Mouse (Mus musculus) myocyte (in vitro differentiated cells): ENCODE results near the gene Fto.

Experiments used
- CEBPB ChIP-seq: IDR thresholded peaks from 2 replicates; pipeline ENCODE4 v1.6.1; 2011; ENCODE audit warnings: mild to moderate bottlenecking, moderate library complexity; ENCODE audit not compliant: poor library complexity, insufficient read depth, severe bottlenecking
- E2F4 ChIP-seq: IDR thresholded peaks from one replicate; pipeline ENCODE4 v1.6.1; 2011; ENCODE audit warnings: mild to moderate bottlenecking, control low read depth, moderate library complexity; ENCODE audit not compliant: insufficient read depth
- MAX ChIP-seq: IDR thresholded peaks from one replicate; pipeline ENCODE4 v1.6.1; 2011; ENCODE audit warnings: low read depth, mild to moderate bottlenecking, control low read depth
- MYOD1 ChIP-seq, 3 experiments: IDR thresholded peaks; one replicate each; pipeline ENCODE4 v1.6.1; 2011; ENCODE audit warnings: control low read depth in 2 of 3, low read depth in 2 of 3, mild to moderate bottlenecking in 2 of 3, moderate library complexity in 1 of 3; ENCODE audit not compliant: insufficient read length in 2 of 3, control insufficient read depth in 1 of 3
- MYOG ChIP-seq, 3 experiments: IDR thresholded peaks; one replicate each; pipeline ENCODE4 v1.6.1; 2011; ENCODE audit warnings: control low read depth in 2 of 3, low read depth in 2 of 3, mild to moderate bottlenecking in 2 of 3; ENCODE audit not compliant: insufficient read length in 2 of 3, control insufficient read depth in 1 of 3, insufficient read depth in 1 of 3
- POLR2A ChIP-seq: IDR thresholded peaks from one replicate; pipeline ENCODE4 v1.6.1; 2011; ENCODE audit warnings: low read depth, mild to moderate bottlenecking, control low read depth, moderate library complexity; ENCODE audit not compliant: insufficient read length
- POLR2AphosphoS2 ChIP-seq: IDR thresholded peaks from one replicate; pipeline ENCODE4 v1.6.1; 2011; ENCODE audit warnings: low read depth, control low read depth; ENCODE audit not compliant: insufficient read length
- REST ChIP-seq: IDR thresholded peaks from one replicate; pipeline ENCODE4 v1.6.1; 2011; ENCODE audit warnings: mild to moderate bottlenecking, control low read depth, moderate library complexity; ENCODE audit not compliant: insufficient read depth, insufficient read length
- SRF ChIP-seq: IDR thresholded peaks from one replicate; pipeline ENCODE4 v1.6.1; 2011; ENCODE audit warnings: low read depth; ENCODE audit not compliant: control insufficient read depth, insufficient read length
- TCF12 ChIP-seq: IDR thresholded peaks from one replicate; pipeline ENCODE4 v1.6.1; 2011; ENCODE audit warnings: mild to moderate bottlenecking, control low read depth; ENCODE audit not compliant: poor library complexity, insufficient read depth, severe bottlenecking
- TCF3 ChIP-seq: IDR thresholded peaks from one replicate; pipeline ENCODE4 v1.6.1; 2011; ENCODE audit warnings: low read depth, control low read depth; ENCODE audit not compliant: insufficient read length
- USF1 ChIP-seq: IDR thresholded peaks from one replicate; pipeline ENCODE4 v1.6.1; 2011; ENCODE audit warnings: low read depth, mild to moderate bottlenecking, control low read depth, moderate library complexity

DNA sequence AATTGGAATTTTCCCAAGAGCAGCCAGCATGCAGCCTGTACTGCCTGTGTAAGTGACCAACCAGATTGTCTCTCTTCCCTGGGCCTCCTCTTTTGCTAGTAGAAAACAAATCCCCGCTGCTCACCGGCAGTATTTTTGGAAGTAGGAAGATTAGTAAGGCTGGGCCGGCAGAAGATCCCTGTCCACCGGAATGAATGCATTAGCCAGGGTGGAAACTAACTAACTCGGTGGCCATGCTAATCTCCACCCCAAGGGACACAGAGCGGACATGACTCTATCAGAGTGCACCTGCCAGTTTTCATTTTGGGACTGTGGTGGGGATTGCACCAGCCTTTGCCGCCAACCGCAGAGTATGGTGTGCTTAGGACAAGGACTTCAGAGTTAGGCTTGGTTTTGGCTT lies 319.1 kb downstream of the Fto start:
- no peak for TF ChIP-seq MAX
- no peak for TF ChIP-seq USF1
- TF ChIP-seq POLR2A = no peak
- TF ChIP-seq TCF12 = no peak
- no peak for TF ChIP-seq MYOG (IDR thresholded peaks at IDR 0.05; ENCODE audit: control insufficient read depth in 1 of 3, insufficient read depth in 1 of 3, insufficient read length in 2 of 3, low read depth in 2 of 3)
- TF ChIP-seq TCF3 = no peak
- no peak for TF ChIP-seq REST
- TF ChIP-seq E2F4 = no peak
- TF ChIP-seq POLR2AphosphoS2 = no peak
- no peak for TF ChIP-seq CEBPB
- TF ChIP-seq MYOD1 (IDR thresholded peaks at IDR 0.05; ENCODE audit: control insufficient read depth in 1 of 3, insufficient read length in 2 of 3, low read depth in 2 of 3) = no peak
- no peak for TF ChIP-seq SRF
